Mouse (Mus musculus) midbrain, postnatal 0 days (tissue): ENCODE results near the gene Mrrf. TPM values are rescaled to one million over a fixed set of nuclear protein-coding genes. Genes with fewer than 3 reads are reported as not detected.

Source experiments
- ATAC-seq: fragments of 200-750 bp; cut with Nextera tagmentation; 2 replicates; pipeline ENCODE4 v1.8.0; 2017; ENCODE audit warnings: moderate number of reproducible peaks, mild to moderate bottlenecking, moderate TSS enrichment, moderate library complexity; ENCODE audit not compliant: low FRiP score
- DNase-seq: peaks from one replicate; pipeline ENCODE4 v3.0.0-alpha.2; 2015; ENCODE audit warnings: low spot score
- H3K27ac ChIP-seq: fragments of 300-500 bp; sonication (generic); 2 replicates; pipeline ENCODE4 v1.5.1; 2014; ENCODE audit warnings: low read depth, mild to moderate bottlenecking, low read length, mixed read lengths
- H3K27me3 ChIP-seq: fragments of 300-500 bp; sonication (generic); 2 replicates; pipeline ENCODE4 v1.6.1; 2014; ENCODE audit warnings: low read length, control low read depth, mixed read lengths; ENCODE audit not compliant: insufficient read depth
- H3K36me3 ChIP-seq: fragments of 300-500 bp; sonication (generic); 2 replicates; pipeline ENCODE4 v1.6.1; 2014; ENCODE audit warnings: low read length, control low read depth, mixed read lengths; ENCODE audit not compliant: insufficient read depth
- H3K4me1 ChIP-seq: fragments of 300-500 bp; sonication (generic); 2 replicates; pipeline ENCODE4 v1.6.1; 2014; ENCODE audit warnings: mild to moderate bottlenecking, control low read depth, antibody characterized with exemption, low read length, mixed read lengths; ENCODE audit not compliant: insufficient read depth
- H3K4me2 ChIP-seq: fragments of 300-500 bp; sonication (generic); 2 replicates; pipeline ENCODE4 v1.6.1; 2014; ENCODE audit warnings: low read depth, mild to moderate bottlenecking, low read length, mixed read lengths; ENCODE audit not compliant: poor library complexity, severe bottlenecking
- H3K4me3 ChIP-seq: fragments of 300-500 bp; sonication (generic); 2 replicates; pipeline ENCODE4 v1.5.1; 2014; ENCODE audit warnings: low read depth, mild to moderate bottlenecking, low read length, moderate library complexity
- H3K9ac ChIP-seq: fragments of 300-500 bp; sonication (generic); replicated peaks from 2 replicates; pipeline ENCODE4 v1.6.1; 2014; ENCODE audit warnings: mild to moderate bottlenecking, low read length, moderate library complexity, mixed read lengths; ENCODE audit not compliant: poor library complexity, severe bottlenecking
- H3K9me3 ChIP-seq: fragments of 300-500 bp; sonication (generic); 2 replicates; pipeline ENCODE4 v1.6.1; 2016; ENCODE audit warnings: low read length, control low read depth
- CTCF ChIP-seq: IDR thresholded peaks from 2 replicates; pipeline ENCODE4 v1.5.1; 2016; ENCODE audit warnings: antibody characterized with exemption, mild to moderate bottlenecking
- WGBS: fragments of 180-500 bp; shearing (Covaris S2); extraction: QIAGEN DNeasy Blood & Tissue Kit; methylation state at CpG from one replicate; pipeline ENCODE4 v1.1.7; 2014; 5-methylcytosine and 5-hydroxymethylcytosine counted together
- polyA plus RNA-seq: library from polyadenylated mRNA; unstranded; fragments of >200 nt; fragmentation: Nextera tagmentation; extraction: Ambion mirVana; gene quantifications from 2 replicates; pipeline ENCODE4 v1.2.1, GENCODE M21; 2015
- total RNA-seq: library from RNA; depleted of rRNA; stranded (reverse); fragments of >200 nt; gene quantifications from 2 replicates; pipeline ENCODE4 v1.2.3, GENCODE M21; 2014; rRNA removed

Mrrf gene
- total and polyA plus RNA-seq, 2 experiments from 2014 or later, result 12.2 to 16.8 TPM

GRCm38 (mm10) chr2:36238951-36239350 lies 102.8 kb downstream of the Mrrf start:
- 89% methylated on average over 2 of the region's 2 CpGs for WGBS
- Histone ChIP-seq H3K27ac (no peak overlapping the region), H3K4me1 (0 out of 2 replicates have a peak, but pooled peaks cover 3% of the 10 kb centered on the region), H3K4me3 (no peak overlapping the region), H3K4me2 (no peak overlapping the region), H3K9me3 (no peaks in the 10 kb centered on the region), H3K27me3 (no peaks in the 10 kb centered on the region), H3K9ac (no peak overlapping the region), H3K36me3 (no peaks in the 10 kb centered on the region)
- DNase-seq, result no peak
- TF ChIP-seq CTCF, result no peak
- ATAC-seq, result no peak

Other genes starting within 250 kb of the Mrrf start
- 10.7 and 15.8 TPM in 2 replicates for gene Ttll11, start 156.5 kb upstream of the Mrrf start, total RNA-seq
- 5.3 and 7.8 TPM in 2 replicates for gene Ttll11, start 156.5 kb upstream of the Mrrf start, polyA plus RNA-seq
- 87.4 and 95.2 TPM in 2 replicates for gene Ndufa8, start 87.0 kb upstream of the Mrrf start, total RNA-seq
- 339 and 388 TPM in 2 replicates for gene Ndufa8, start 87.0 kb upstream of the Mrrf start, polyA plus RNA-seq
- gene Morn5, start 86.9 kb upstream of the Mrrf start, total RNA-seq, result 1.4 and 3.8 TPM in 2 replicates
- gene Morn5, start 86.9 kb upstream of the Mrrf start, polyA plus RNA-seq, result 2.1 and 3.5 TPM in 2 replicates
- gene Lhx6, start 31.0 kb upstream of the Mrrf start, total RNA-seq, result 0.60 and 1.9 TPM in 2 replicates
- gene Lhx6, start 31.0 kb upstream of the Mrrf start, polyA plus RNA-seq, result 1.6 and 2.5 TPM in 2 replicates
- gene Rbm18, start 384 bp downstream of the Mrrf start, total RNA-seq, result 56.6 and 59.0 TPM in 2 replicates
- gene Rbm18, start 384 bp downstream of the Mrrf start, polyA plus RNA-seq, result 99.6 and 102 TPM in 2 replicates
- 10.5 and 11.4 TPM in 2 replicates for gene Ptgs1, start 94.0 kb downstream of the Mrrf start, total RNA-seq
- 6.6 and 8.0 TPM in 2 replicates for gene Ptgs1, start 94.0 kb downstream of the Mrrf start, polyA plus RNA-seq
- gene Olfr338, start 237.1 kb downstream of the Mrrf start, total RNA-seq, result 0.05 TPM in 1 of 2 replicates, not detected in the other
- not detected in 2 replicates for gene Olfr338, start 237.1 kb downstream of the Mrrf start, polyA plus RNA-seq